Mouse (Mus musculus) MEL (cell line): ENCODE measurements around the gene Foxn2. TPM values are rescaled to one million over a fixed set of nuclear protein-coding genes. Genes with fewer than 3 reads are reported as not detected.

Experiments used
- DNase-seq: peaks from one replicate; pipeline ENCODE4 v3.0.0; 2011; ENCODE audit warnings: low read depth, low spot score
- H3K27ac ChIP-seq: 2 replicates; pipeline ENCODE4 v1.5.1; 2012; ENCODE audit warnings: low read depth, mild to moderate bottlenecking, control low read depth, low read length, moderate library complexity; ENCODE audit not compliant: control insufficient read depth
- H3K27me3 ChIP-seq, 2 experiments: fragments of 150-350 bp in 1 of 2; sonication (generic) in 1 of 2; 2 replicates each; pipeline ENCODE4 v1.6.1; 2012; ENCODE audit warnings: low read length in 2 of 2, mild to moderate bottlenecking in 2 of 2, improper control_type of control experiment in 1 of 2, moderate library complexity in 1 of 2; ENCODE audit not compliant: insufficient read depth in 2 of 2, control insufficient read depth in 1 of 2
- H3K36me3 ChIP-seq, 2 experiments: 2 replicates each; pipeline ENCODE4 v1.6.1; 2012 to 2014; ENCODE audit warnings: low read length in 2 of 2, improper control_type of control experiment in 1 of 2, inconsistent platforms in 1 of 2, mild to moderate bottlenecking in 1 of 2; ENCODE audit not compliant: insufficient read depth in 2 of 2, control insufficient read depth in 1 of 2
- H3K4me1 ChIP-seq, 2 experiments: fragments of 150-350 bp in 1 of 2; sonication (generic) in 1 of 2; 2 replicates each; pipeline ENCODE4 v1.6.1; 2012; ENCODE audit warnings: low read length in 2 of 2, improper control_type of control experiment in 1 of 2, mild to moderate bottlenecking in 1 of 2; ENCODE audit not compliant: insufficient read depth in 2 of 2, control insufficient read depth in 1 of 2
- H3K4me3 ChIP-seq, 2 experiments: fragments of 150-350 bp in 1 of 2; sonication (generic) in 1 of 2; 2 replicates each; pipeline ENCODE4 v1.5.1; 2012; ENCODE audit warnings: low read depth in 2 of 2, low read length in 2 of 2, mild to moderate bottlenecking in 2 of 2, moderate library complexity in 2 of 2, control low read depth in 1 of 2, improper control_type of control experiment in 1 of 2; ENCODE audit not compliant: control insufficient read depth in 1 of 2, insufficient read depth in 1 of 2
- H3K79me2 ChIP-seq: 2 replicates; pipeline ENCODE4 v1.6.1; 2012; ENCODE audit warnings: mild to moderate bottlenecking, low read length, moderate library complexity; ENCODE audit not compliant: control insufficient read depth, poor library complexity, insufficient read depth
- H3K9ac ChIP-seq: 2 replicates; pipeline ENCODE4 v1.6.1; 2012; ENCODE audit warnings: low read depth, mild to moderate bottlenecking, control low read depth, low read length, moderate library complexity; ENCODE audit not compliant: control insufficient read depth, poor library complexity, severe bottlenecking
- H3K9me3 ChIP-seq: fragments of 150-350 bp; sonication (generic); replicated peaks from 2 replicates; pipeline ENCODE4 v1.6.1; 2012; ENCODE audit warnings: mild to moderate bottlenecking, low read length, improper control_type of control experiment, moderate library complexity; ENCODE audit not compliant: insufficient read depth
- CTCF ChIP-seq, 3 experiments: IDR thresholded peaks in 2 of 3; conservative IDR thresholded peaks in 1 of 3; 2 replicates each; pipeline ENCODE4 v1.5.1; 2011 to 2012; ENCODE audit warnings: low read length in 3 of 3, low read depth in 2 of 3, mild to moderate bottlenecking in 2 of 3, improper control_type of control experiment in 1 of 3, inconsistent platforms in 1 of 3, mixed read lengths in 1 of 3, moderate library complexity in 1 of 3; ENCODE audit not compliant: control insufficient read depth in 1 of 3, insufficient read depth in 1 of 3, poor library complexity in 1 of 3, severe bottlenecking in 1 of 3
- ELF1 ChIP-seq: IDR thresholded peaks from 2 replicates; pipeline ENCODE4 v1.6.1; 2014; ENCODE audit warnings: low read depth, mild to moderate bottlenecking, inconsistent platforms, low read length, improper control_type of control experiment, moderate library complexity
- ETS1 ChIP-seq: IDR thresholded peaks from 2 replicates; pipeline ENCODE4 v1.6.1; 2012; ENCODE audit warnings: low read depth, mild to moderate bottlenecking, inconsistent platforms, low read length, improper control_type of control experiment, moderate library complexity
- GABPA ChIP-seq: IDR thresholded peaks from 2 replicates; pipeline ENCODE4 v1.6.1; 2012; ENCODE audit warnings: low read depth, mild to moderate bottlenecking, inconsistent platforms, low read length, improper control_type of control experiment, moderate library complexity
- GATA1 ChIP-seq: IDR thresholded peaks from 2 replicates; pipeline ENCODE4 v1.6.1; 2011; ENCODE audit warnings: low read depth, low read length, improper control_type of control experiment
- JUND ChIP-seq: IDR thresholded peaks from 2 replicates; pipeline ENCODE4 v1.6.1; 2011; ENCODE audit warnings: low read depth, mild to moderate bottlenecking, improper control_type of control experiment, low read length
- KAT2A ChIP-seq: conservative IDR thresholded peaks from 2 replicates; pipeline ENCODE4 v1.6.1; 2012; ENCODE audit warnings: low read depth, low read length, improper control_type of control experiment, inconsistent platforms
- MAFK ChIP-seq: IDR thresholded peaks from 2 replicates; pipeline ENCODE4 v1.6.1; 2011; ENCODE audit warnings: low read depth, mild to moderate bottlenecking, low read length, improper control_type of control experiment, borderline replicate concordance
- MAX ChIP-seq: IDR thresholded peaks from 2 replicates; pipeline ENCODE4 v1.6.1; 2011; ENCODE audit warnings: low read length, improper control_type of control experiment
- NELFE ChIP-seq: IDR thresholded peaks from 2 replicates; pipeline ENCODE4 v1.6.1; 2011; ENCODE audit warnings: low read depth, low read length, improper control_type of control experiment
- NRF1 ChIP-seq: IDR thresholded peaks from 2 replicates; pipeline ENCODE4 v1.6.1; 2014; ENCODE audit warnings: low read depth, mild to moderate bottlenecking, inconsistent platforms, low read length, improper control_type of control experiment, moderate library complexity; ENCODE audit not compliant: poor library complexity, insufficient read depth, severe bottlenecking
- POLR2AphosphoS2 ChIP-seq: IDR thresholded peaks from 2 replicates; pipeline ENCODE4 v1.6.1; 2011; ENCODE audit warnings: low read length, improper control_type of control experiment
- SIN3A ChIP-seq: IDR thresholded peaks from 2 replicates; pipeline ENCODE4 v1.6.1; 2012; ENCODE audit warnings: low read length, improper control_type of control experiment, inconsistent platforms
- SMC3 ChIP-seq: IDR thresholded peaks from 2 replicates; pipeline ENCODE4 v1.6.1; 2011; ENCODE audit warnings: low read depth, low read length, improper control_type of control experiment
- TAL1 ChIP-seq: IDR thresholded peaks from 2 replicates; pipeline ENCODE4 v1.6.1; 2012; ENCODE audit warnings: mild to moderate bottlenecking, inconsistent platforms, low read length, moderate library complexity, mixed read lengths
- TCF12 ChIP-seq: IDR thresholded peaks from 2 replicates; pipeline ENCODE4 v1.6.1; 2014; ENCODE audit warnings: low read depth, mild to moderate bottlenecking, inconsistent platforms, low read length, improper control_type of control experiment, moderate library complexity
- UBTF ChIP-seq: IDR thresholded peaks from 2 replicates; pipeline ENCODE4 v1.6.1; 2012; ENCODE audit warnings: low read depth, mild to moderate bottlenecking, inconsistent platforms, low read length, improper control_type of control experiment, moderate library complexity, borderline replicate concordance; ENCODE audit not compliant: insufficient read depth
- USF2 ChIP-seq, 2 experiments: IDR thresholded peaks; 2 replicates each; pipeline ENCODE4 v1.6.1; 2011 to 2012; ENCODE audit warnings: improper control_type of control experiment in 2 of 2, low read length in 2 of 2, borderline replicate concordance in 1 of 2, inconsistent platforms in 1 of 2, low read depth in 1 of 2, mild to moderate bottlenecking in 1 of 2; ENCODE audit not compliant: insufficient read depth in 1 of 2
- ZC3H11A ChIP-seq: IDR thresholded peaks from 2 replicates; pipeline ENCODE4 v1.6.1; 2012; ENCODE audit warnings: low read depth, mild to moderate bottlenecking, inconsistent platforms, low read length, improper control_type of control experiment
- ZMIZ1 ChIP-seq: IDR thresholded peaks from 2 replicates; pipeline ENCODE4 v1.6.1; 2012; ENCODE audit warnings: low read depth, mild to moderate bottlenecking, inconsistent platforms, low read length, improper control_type of control experiment, moderate library complexity
- ZNF384 ChIP-seq: IDR thresholded peaks from 2 replicates; pipeline ENCODE4 v1.6.1; 2012; ENCODE audit warnings: low read depth, mild to moderate bottlenecking, inconsistent platforms, low read length, improper control_type of control experiment
- polyA plus RNA-seq, 2 experiments: library from polyadenylated mRNA; stranded (reverse) in 1 of 2; unstranded in 1 of 2; fragments of >175 nt in 1 of 2; fragments of >200 nt in 1 of 2; gene quantifications; 2 replicates each; pipeline versions ENCODE4 v1.2.1 to v1.2.4; 2012; ENCODE audit warnings: low replicate concordance in 2 of 2, low read depth in 1 of 2; ENCODE audit not compliant: insufficient read length in 2 of 2, insufficient read depth in 1 of 2, missing spikeins in 1 of 2
- total RNA-seq: library from RNA; depleted of rRNA; stranded (reverse); fragments of 300-350 nt; gene quantifications from 2 replicates; pipeline ENCODE4 v1.2.3, GENCODE M21; 2012

Gene Foxn2
- total and polyA plus RNA-seq, 3 experiments = 20.0 to 133 (median 21.7) TPM

GRCm38 (mm10) chr17:88398090-88398489 lies 42.4 kb upstream of the Foxn2 start:
- Histone ChIP-seq H3K9me3 (no peaks in the 10 kb centered on the region), H3K27me3 (no peaks in the 10 kb centered on the region), H3K36me3 (no peaks in the 10 kb centered on the region)

GRCm38 (mm10) chr17:88398854-88399253 lies 41.7 kb upstream of the Foxn2 start:
- no peak for DNase-seq
- H3K9ac ChIP-seq = no peak overlapping the region
- H3K4me1 ChIP-seq = no peaks in the 10 kb centered on the region
- no peaks in the 10 kb centered on the region for H3K9me3 ChIP-seq
- no peaks in the 10 kb centered on the region for H3K79me2 ChIP-seq
- no peak overlapping the region for H3K27ac ChIP-seq
- no peaks in the 10 kb centered on the region for H3K27me3 ChIP-seq
- H3K36me3 ChIP-seq = no peaks in the 10 kb centered on the region
- H3K4me3 ChIP-seq = no peak overlapping the region
- TF ChIP-seq SMC3 (no peak), ZNF384 (no peak), ELF1 (no peak), TCF12 (no peak), GABPA (no peak), ZMIZ1 (no peak), SIN3A (no peak), JUND (no peak), USF2 (IDR thresholded peaks at IDR 0.05; ENCODE audit: borderline replicate concordance in 1 of 2, insufficient read depth in 1 of 2, low read depth in 1 of 2, low read length in 2 of 2) (no peak), CTCF (IDR thresholded peaks at IDR 0.05 in 2 of 3, conservative IDR thresholded peaks at IDR 0.05 in 1 of 3; ENCODE audit: control insufficient read depth in 1 of 3, insufficient read depth in 1 of 3, low read depth in 2 of 3, low read length in 3 of 3, poor library complexity in 1 of 3, severe bottlenecking in 1 of 3) (no peak), NRF1 (no peak), MAFK (no peak)

More at GRCm38 (mm10) chr17:88398090-88398489, 42.4 kb upstream of the Foxn2 start:
- TF ChIP-seq POLR2AphosphoS2 (no peak), TCF12 (no peak), GATA1 (no peak), UBTF (no peak), TAL1 (no peak), KAT2A (no peak), MAX (no peak), ZC3H11A (no peak), ZNF384 (no peak), USF2 (IDR thresholded peaks at IDR 0.05; ENCODE audit: borderline replicate concordance in 1 of 2, insufficient read depth in 1 of 2, low read depth in 1 of 2, low read length in 2 of 2) (no peak), ETS1 (no peak), SIN3A (no peak), NELFE (no peak)
- TF ChIP-seq, all 39 proteins: peak for 0
- DNase-seq = no peak
- no peaks in the 10 kb centered on the region for H3K79me2 ChIP-seq
- H3K9ac ChIP-seq = no peak overlapping the region
- no peak overlapping the region for H3K4me3 ChIP-seq
- no peak overlapping the region for H3K27ac ChIP-seq
- no peaks in the 10 kb centered on the region for H3K4me1 ChIP-seq
